23 mouse cellular contexts compared by ENCODE assay signal in genomic region chr6:109387212-109387611, GRCm38 (mm10).
DNase-seq lines count a peak whose midpoint lies in the region; ATAC-seq and TF ChIP-seq lines count a peak whose summit lies in the region.
"Had no signal": no experiment of that assay in that cellular context is flagged by ENCODE, and none has a peak within 500 bp of the region (broad histone marks: within the 10 kb centered on the region; RNA-seq: fewer than 3 reads in every experiment).

No protein-coding gene starts in this region.

- peaks cover 6% of the 10 kb centered on the region; the same call in 1 of the 2 replicates for H3K4me1 ChIP-seq in forebrain, embryonic 13.5 days
- H3K4me1 ChIP-seq in forebrain, embryonic 10.5 days: no peaks in the 10 kb centered on the region
- no peaks in the 10 kb centered on the region for H3K4me1 ChIP-seq in forebrain, postnatal 0 days (ENCODE audit: insufficient read depth)
- H3K4me1 ChIP-seq: embryonic facial prominence, embryonic 12.5 days; heart, embryonic 15.5 days; hindbrain, embryonic 10.5 days had no signal

- no peak overlapping the region for H3K27ac ChIP-seq in forebrain, embryonic 13.5 days
- H3K27ac ChIP-seq in forebrain, embryonic 10.5 days: no peak overlapping the region
- H3K27ac ChIP-seq in forebrain, postnatal 0 days (ENCODE audit: low read depth, low read length): no peak overlapping the region
- H3K27ac ChIP-seq: embryonic facial prominence, embryonic 12.5 days; heart, adult 2 months; heart, embryonic 15.5 days; hindbrain, embryonic 10.5 days; hindbrain, embryonic 14.5 days had no signal

- H3K36me3 ChIP-seq in forebrain, embryonic 13.5 days (ENCODE audit: poor library complexity, severe bottlenecking): no peaks in the 10 kb centered on the region
- no peaks in the 10 kb centered on the region for H3K36me3 ChIP-seq in forebrain, embryonic 10.5 days (replicated peaks)
- no peaks in the 10 kb centered on the region for H3K36me3 ChIP-seq in forebrain, postnatal 0 days (ENCODE audit: insufficient read depth)
- H3K36me3 ChIP-seq: embryonic facial prominence, embryonic 12.5 days; heart, embryonic 15.5 days; hindbrain, embryonic 10.5 days had no signal

- no peaks in the 10 kb centered on the region for H3K27me3 ChIP-seq in forebrain, embryonic 13.5 days
- no peaks in the 10 kb centered on the region for H3K27me3 ChIP-seq in forebrain, embryonic 10.5 days (ENCODE audit: poor library complexity, severe bottlenecking)
- no peaks in the 10 kb centered on the region for H3K27me3 ChIP-seq in forebrain, postnatal 0 days (ENCODE audit: insufficient read depth, low read length)
- H3K27me3 ChIP-seq: embryonic facial prominence, embryonic 12.5 days; heart, embryonic 15.5 days had no signal

- peak; percentile 73 for ATAC-seq in forebrain, embryonic 13.5 days
- peak; percentile 55; the same call in 1 of the 2 replicates for ATAC-seq in forebrain, postnatal 0 days
- ATAC-seq in erythroblast, adult 5-6 weeks (replicated peaks; ENCODE audit: low FRiP score, poor library complexity, severe bottlenecking): no peak
- ATAC-seq: inflammation-experienced regulatory T-cells, adult 6 months; intestine, postnatal 0 days had no signal

- no peak overlapping the region for H3K4me2 ChIP-seq in forebrain, embryonic 13.5 days
- no peak overlapping the region for H3K4me2 ChIP-seq in forebrain, postnatal 0 days (ENCODE audit: low read depth)
- H3K4me2 ChIP-seq: embryonic facial prominence, embryonic 12.5 days; heart, embryonic 11.5 days; heart, embryonic 15.5 days; hindbrain, embryonic 14.5 days had no signal

- no peak for TF ChIP-seq CTCF in forebrain, postnatal 0 days (IDR thresholded peaks at IDR 0.05; ENCODE audit: low read depth)

- H3K9ac ChIP-seq in forebrain, embryonic 13.5 days: no peak overlapping the region
- no peak overlapping the region for H3K9ac ChIP-seq in forebrain, postnatal 0 days
- H3K9ac ChIP-seq: embryonic facial prominence, embryonic 12.5 days; heart, embryonic 15.5 days; hindbrain, embryonic 14.5 days had no signal

- no peaks in the 10 kb centered on the region for H3K9me3 ChIP-seq in forebrain, embryonic 13.5 days (replicated peaks)
- no peaks in the 10 kb centered on the region for H3K9me3 ChIP-seq in forebrain, embryonic 10.5 days
- H3K9me3 ChIP-seq in forebrain, postnatal 0 days (ENCODE audit: low read length): no peaks in the 10 kb centered on the region
- H3K9me3 ChIP-seq: embryonic facial prominence, embryonic 12.5 days; heart, embryonic 15.5 days; hindbrain, embryonic 10.5 days had no signal

- WGBS in forebrain, embryonic 13.5 days: 36% methylated on average over 3 of the region's 3 CpGs
- 77% methylated on average over 3 of the region's 3 CpGs for WGBS in forebrain, embryonic 10.5 days
- WGBS in forebrain, postnatal 0 days: 21% methylated on average over 3 of the region's 3 CpGs

- no peak overlapping the region for H3K4me3 ChIP-seq in forebrain, embryonic 13.5 days
- H3K4me3 ChIP-seq in forebrain, embryonic 10.5 days: no peak overlapping the region
- H3K4me3 ChIP-seq in forebrain, postnatal 0 days (ENCODE audit: low read depth, low read length): no peak overlapping the region
- H3K4me3 ChIP-seq: embryonic facial prominence, embryonic 12.5 days; heart, adult 2 months; heart, embryonic 15.5 days; hindbrain, embryonic 10.5 days had no signal

- no peak for DNase-seq in forebrain, embryonic 10.5 days (ENCODE audit: extremely low spot score, low spot score)
- DNase-seq in retina, embryonic 14.5 days (ENCODE audit: low spot score): peak; percentile 35
- DNase-seq in retina, postnatal 1 day: no peak
- DNase-seq in brain, embryonic 18.5 days (ENCODE audit: low read depth, low spot score): peak; percentile 26
- DNase-seq in forebrain, postnatal 0 days: peak; percentile 37
- DNase-seq in spleen, postnatal 36 days (ENCODE audit: low spot score in 2 of 2): no peak
- DNase-seq: adrenal gland, adult 8-10 months; adrenal gland, postnatal 36 days; cerebellum, adult 18-20 months; cerebellum, adult 9-11 months; embryo, embryonic 11 days; gastrocnemius, postnatal 14 days; heart, adult 2 months; heart, postnatal 14 days had no signal

Comparison
In these comparisons a context has a peak if more than half of its experiments do, and no peak if none do; other contexts are left out.
1. DNase-seq: peak in retina, embryonic 14.5 days (single experiment), brain, embryonic 18.5 days (single experiment) and forebrain, postnatal 0 days (single experiment); none in forebrain, embryonic 10.5 days (single experiment), retina, postnatal 1 day (single experiment) and spleen, postnatal 36 days (0 of 2).